In the genomic region with DNA sequence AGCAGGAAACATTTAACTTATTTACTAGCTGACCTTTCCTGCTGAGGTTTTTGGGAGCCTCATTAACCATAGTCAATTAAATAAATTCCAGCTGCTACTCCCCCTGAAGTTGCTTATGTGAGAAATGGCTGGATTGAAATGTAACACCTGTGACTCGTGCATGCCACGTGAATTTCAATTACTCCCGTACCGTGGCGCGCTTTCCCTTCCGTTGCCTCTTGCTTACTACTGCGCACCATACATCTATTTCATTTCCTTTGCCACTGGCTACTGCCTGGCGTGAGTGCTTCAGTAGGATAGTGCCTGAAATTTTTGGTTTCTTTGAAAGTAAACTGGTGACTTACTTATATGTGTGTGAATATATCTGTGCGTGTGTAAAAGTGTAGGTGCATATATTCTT, we compare ENCODE assay signal across 33 mouse cellular contexts. TPM values are rescaled to one million over a fixed set of nuclear protein-coding genes. Genes with fewer than 3 reads are reported as not detected.
A peak's percentile ranks its signal among the peaks of the same experiment; 100 is the strongest.
DNase-seq lines count a peak whose midpoint lies in the region; ATAC-seq and TF ChIP-seq lines count a peak whose summit lies in the region.
"Had no signal": no experiment of that assay in that cellular context is flagged by ENCODE, and none has a peak within 500 bp of the region (broad histone marks: within the 10 kb centered on the region; RNA-seq: fewer than 3 reads in every experiment).

No protein-coding gene starts in this region.

- H3K4me3 ChIP-seq in kidney, embryonic 15.5 days (replicated peaks): no peak overlapping the region
- no peak overlapping the region for H3K4me3 ChIP-seq in limb, embryonic 11.5 days (ENCODE audit: low read depth, low read length)
- H3K4me3 ChIP-seq: embryonic facial prominence, embryonic 15.5 days; gastrocnemius, adult 2 months; layer of hippocampus, adult 2 months; liver, embryonic 15.5 days had no signal

- no peak for TF ChIP-seq POLR2A in brain, embryonic 14.5 days (IDR thresholded peaks at IDR 0.05; ENCODE audit: borderline replicate concordance, extremely low read depth, insufficient read depth, insufficient read length, poor library complexity, severe bottlenecking)

- H3K9ac ChIP-seq in kidney, embryonic 15.5 days: no peak overlapping the region
- H3K9ac ChIP-seq in limb, embryonic 11.5 days (ENCODE audit: low read length): no peak overlapping the region
- H3K9ac ChIP-seq: embryonic facial prominence, embryonic 15.5 days; hindbrain, embryonic 14.5 days; liver, embryonic 15.5 days; lung, embryonic 14.5 days had no signal

- peaks cover 8% of the 10 kb centered on the region for H3K36me3 ChIP-seq in kidney, embryonic 15.5 days
- H3K36me3 ChIP-seq in limb, embryonic 11.5 days (ENCODE audit: control insufficient read depth, insufficient read depth, low read length): no peaks in the 10 kb centered on the region

- 42% methylated on average over 10 of the region's 10 CpGs for WGBS in kidney, embryonic 15.5 days
- 15% methylated on average over 10 of the region's 10 CpGs for WGBS in limb, embryonic 11.5 days

- peak; percentile 25 for DNase-seq in embryo, embryonic 10 days (ENCODE audit: low spot score)
- no peak for DNase-seq in embryo, embryonic 11 days
- DNase-seq in kidney, postnatal 25 days: no peak
- DNase-seq in brain, embryonic 14.5 days (ENCODE audit: low read depth): peak; percentile 7
- peak; percentile 57 for DNase-seq in limb, embryonic 11.5 days (ENCODE audit: low spot score)
- DNase-seq in layer of hippocampus, adult 9-11 months: no peak
- DNase-seq: adrenal gland, adult 2 months; adrenal gland, postnatal 36 days; cerebellum, adult 2 months; cerebellum, postnatal 14 days; gastrocnemius, adult 2 months; heart, postnatal 36 days; kidney, postnatal 10 days; layer of hippocampus, postnatal 36 days; left cerebral cortex, postnatal 4 days; lung, embryonic 14.5 days; lung, postnatal 14 days; midbrain, embryonic 14.5 days; spleen, adult 18-20 months; thymus, postnatal 14 days had no signal

- H3K9me3 ChIP-seq in kidney, embryonic 15.5 days (replicated peaks): no peaks in the 10 kb centered on the region
- H3K9me3 ChIP-seq in limb, embryonic 11.5 days (ENCODE audit: control insufficient read depth, low read length): no peaks in the 10 kb centered on the region
- H3K9me3 ChIP-seq: embryonic facial prominence, embryonic 15.5 days; liver, embryonic 15.5 days had no signal

- peak; percentile 50; the same call in 1 of the 2 replicates for ATAC-seq in kidney, embryonic 15.5 days (replicated peaks; ENCODE audit: low FRiP score)
- ATAC-seq in limb, embryonic 11.5 days (ENCODE audit: insufficient number of reproducible peaks, low FRiP score, low TSS enrichment, low read depth): peak; percentile 47; the same call in 1 of the 2 replicates
- ATAC-seq: activated CD4-positive, CD25-positive, alpha-beta regulatory T cell, adult 4 months; forebrain, embryonic 14.5 days; intestine, postnatal 0 days had no signal

- H3K4me2 ChIP-seq in kidney, embryonic 15.5 days: no peak overlapping the region
- no peak overlapping the region for H3K4me2 ChIP-seq in limb, embryonic 11.5 days (ENCODE audit: low read depth, severe bottlenecking)
- H3K4me2 ChIP-seq: embryonic facial prominence, embryonic 15.5 days; heart, embryonic 11.5 days; hindbrain, embryonic 14.5 days; liver, embryonic 15.5 days; lung, embryonic 14.5 days had no signal

- H3K4me1 ChIP-seq in kidney, embryonic 15.5 days: no peaks in the 10 kb centered on the region
- peaks cover 9% of the 10 kb centered on the region for H3K4me1 ChIP-seq in limb, embryonic 11.5 days (ENCODE audit: control insufficient read depth, insufficient read depth, low read length)
- H3K4me1 ChIP-seq: embryonic facial prominence, embryonic 15.5 days; liver, embryonic 15.5 days had no signal

- TF ChIP-seq CTCF in brain, embryonic 14.5 days (IDR thresholded peaks at IDR 0.05; ENCODE audit: borderline replicate concordance, extremely low read depth, insufficient read depth, insufficient read length): no peak

- H3K27ac ChIP-seq in kidney, embryonic 15.5 days: no peak overlapping the region
- H3K27ac ChIP-seq in limb, embryonic 11.5 days (replicated peaks; ENCODE audit: low read depth, low read length): no peak overlapping the region
- H3K27ac ChIP-seq: embryonic facial prominence, embryonic 15.5 days; gastrocnemius, adult 2 months; hindbrain, embryonic 14.5 days; layer of hippocampus, adult 2 months; liver, embryonic 15.5 days had no signal

- H3K27me3 ChIP-seq in kidney, embryonic 15.5 days: no peaks in the 10 kb centered on the region
- no peaks in the 10 kb centered on the region for H3K27me3 ChIP-seq in limb, embryonic 11.5 days (ENCODE audit: control insufficient read depth, insufficient read depth, low read length)
- H3K27me3 ChIP-seq: CH12.LX; embryonic facial prominence, embryonic 15.5 days; liver, embryonic 15.5 days had no signal

RNA-seq across cellular contexts. Expression of gene Nsun3, which starts 8.3 kb away (rescaled TPM):
- 8.5 and 8.7 TPM in 2 replicates for polyA plus RNA-seq in kidney, embryonic 15.5 days (2015; fragmentation: Nextera tagmentation; extraction: Ambion mirVana)
- polyA plus RNA-seq in brain, embryonic 14.5 days (2012; rRNA removed): 9.3 and 9.7 TPM in 2 replicates
- 8.3 and 10.1 TPM in 2 replicates for polyA plus RNA-seq in limb, embryonic 11.5 days (2014; fragmentation: Nextera tagmentation; extraction: Ambion mirVana)

RNA-seq across cellular contexts. Expression of gene Stx19, which starts 36.2 kb away (rescaled TPM):
- 0.40 and 0.48 TPM in 2 replicates for polyA plus RNA-seq in kidney, embryonic 15.5 days (2015; fragmentation: Nextera tagmentation; extraction: Ambion mirVana)
- polyA plus RNA-seq in brain, embryonic 14.5 days (2012; rRNA removed): 0.03 TPM in 2 replicates
- polyA plus RNA-seq in limb, embryonic 11.5 days (2014; fragmentation: Nextera tagmentation; extraction: Ambion mirVana): 0.21 and 0.34 TPM in 2 replicates
- polyA plus RNA-seq: adrenal gland, adult 2 months; cerebellum, adult 2 months; cortical plate, adult 2 months; frontal cortex, adult 2 months; liver, adult 2 months had no signal

Comparison
In these comparisons a context has a peak if more than half of its experiments do, and no peak if none do; other contexts are left out.
1. DNase-seq: peak in embryo, embryonic 10 days (single experiment), brain, embryonic 14.5 days (single experiment) and limb, embryonic 11.5 days (single experiment); none in embryo, embryonic 11 days (single experiment), kidney, postnatal 25 days (0 of 2) and layer of hippocampus, adult 9-11 months (single experiment).